Mouse (Mus musculus): ENCODE measurements around the gene Atp6v0a4.

The Atp6v0a4 gene

DNA sequence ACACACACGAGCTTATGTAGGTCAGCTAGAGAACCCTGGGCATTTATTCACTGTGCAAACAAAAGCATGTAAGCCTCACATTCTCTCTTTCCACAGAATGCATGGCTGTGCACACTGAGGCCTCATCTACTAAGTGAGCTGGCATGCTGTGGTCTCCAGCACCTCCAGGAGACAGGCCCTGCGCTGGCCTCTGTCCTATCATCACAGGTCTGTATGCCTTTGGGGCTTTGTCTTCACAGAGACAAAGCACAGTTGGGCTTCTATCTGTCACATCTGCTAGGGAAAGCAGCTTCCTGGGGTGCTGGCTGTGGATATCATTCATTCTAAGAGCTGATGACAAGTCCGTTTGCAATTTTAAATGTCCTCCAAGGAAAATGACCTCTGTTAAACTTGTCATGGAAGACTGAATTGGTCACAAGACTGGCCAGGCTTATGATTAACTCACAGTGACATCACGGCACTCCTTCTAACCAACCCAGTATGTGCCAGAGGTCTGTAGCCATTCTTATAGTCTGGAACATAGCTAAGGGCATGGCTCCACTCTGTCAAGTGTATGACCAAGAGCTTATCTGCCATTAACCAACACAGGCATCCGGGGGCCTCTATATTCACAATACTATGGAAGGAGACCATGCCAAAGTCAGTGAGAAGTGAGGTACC lies 52.1 kb downstream of the Atp6v0a4 start:
- DNase-seq, result no peak

DNA sequence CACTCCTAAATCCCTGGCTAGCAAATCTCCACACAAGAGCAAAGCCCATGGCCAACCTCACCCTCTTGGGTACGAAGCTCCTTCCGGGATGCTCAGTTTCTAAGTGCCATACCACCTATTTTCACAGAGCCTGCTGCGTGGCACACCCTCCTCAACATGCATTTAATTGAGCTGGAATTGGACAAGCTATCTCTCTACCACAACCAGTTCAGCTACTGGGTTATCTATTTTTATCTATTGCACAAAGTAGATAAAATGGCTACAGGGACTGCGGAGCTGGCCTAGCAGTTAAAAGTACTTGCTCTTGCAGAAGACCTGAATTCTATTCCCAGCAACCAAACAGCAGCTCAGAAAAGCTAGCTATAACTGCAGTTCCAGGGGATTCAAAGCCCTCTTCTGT lies 53.1 kb downstream of the Atp6v0a4 start:
- DNase-seq, result no peak

DNA sequence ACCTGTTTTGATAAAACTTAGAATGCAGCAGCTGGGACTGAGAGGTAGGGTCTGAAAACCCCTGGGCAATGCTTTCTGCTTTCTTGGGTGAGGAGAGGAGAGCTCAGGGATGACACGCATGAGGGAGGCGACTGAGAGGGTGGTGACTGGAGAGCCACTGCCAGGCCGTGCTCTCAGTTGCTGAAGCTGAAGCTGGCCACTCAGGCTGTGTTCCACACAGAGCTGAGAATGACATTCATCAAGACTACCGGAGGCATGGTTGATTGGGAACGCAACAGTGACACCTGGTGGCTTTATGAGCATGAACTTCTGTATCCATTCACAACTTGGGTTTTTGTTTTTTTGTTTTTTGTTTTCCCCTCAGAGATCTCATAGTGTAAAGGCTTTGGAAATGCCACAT lies 58.2 kb downstream of the Atp6v0a4 start:
- DNase-seq, result peak; percentile 80 to 81

DNA sequence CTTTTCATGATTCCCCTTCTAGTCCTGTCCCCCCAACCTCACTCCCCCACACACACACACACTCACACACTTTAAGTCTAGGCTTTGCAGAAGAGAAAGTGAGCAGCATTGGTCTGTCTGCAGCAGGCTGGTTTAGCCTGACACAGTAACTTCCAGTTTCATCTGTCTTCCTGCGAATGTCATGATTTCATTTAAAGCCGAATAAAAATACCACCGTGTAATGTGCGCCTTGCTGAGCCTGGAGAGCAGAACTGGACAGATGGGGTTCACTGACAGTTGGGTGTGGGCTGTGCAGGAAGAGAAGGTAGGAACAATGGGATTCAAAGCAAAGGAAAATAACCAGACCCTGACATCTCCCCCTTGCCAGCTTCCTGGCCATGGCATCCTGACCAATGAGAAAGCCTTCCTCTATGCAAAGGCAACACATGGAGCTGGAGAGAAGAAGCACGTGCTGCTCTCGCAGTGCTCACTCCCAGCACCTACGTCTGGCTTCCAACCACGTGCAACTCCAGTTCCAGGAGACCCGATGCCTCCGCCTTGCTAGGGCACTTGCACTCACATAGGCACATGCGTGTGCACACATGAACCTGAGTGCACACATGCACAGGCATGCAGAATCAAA lies 58.8 kb downstream of the Atp6v0a4 start:
- peak; percentile 54 to 64 for DNase-seq

DNA sequence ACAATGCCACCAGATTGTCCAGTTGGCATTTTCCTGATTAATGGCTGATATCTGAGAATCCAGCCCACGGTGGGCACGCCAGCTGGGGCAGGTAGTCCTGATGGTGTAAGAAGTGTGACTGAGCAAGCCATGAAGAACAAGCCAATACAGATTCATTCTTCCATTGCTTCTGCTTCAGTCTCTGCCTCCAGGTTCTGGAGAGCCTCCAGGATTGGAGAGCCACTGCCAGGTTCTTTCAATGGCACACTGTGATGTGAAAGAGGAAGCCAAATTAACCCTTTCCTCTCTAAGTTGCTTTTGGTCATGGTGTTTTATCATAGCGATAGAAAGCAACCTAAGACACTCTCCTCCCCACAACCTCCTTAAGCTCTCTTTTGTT lies 59.3 kb downstream of the Atp6v0a4 start:
- peak; percentile 95 for DNase-seq

DNA sequence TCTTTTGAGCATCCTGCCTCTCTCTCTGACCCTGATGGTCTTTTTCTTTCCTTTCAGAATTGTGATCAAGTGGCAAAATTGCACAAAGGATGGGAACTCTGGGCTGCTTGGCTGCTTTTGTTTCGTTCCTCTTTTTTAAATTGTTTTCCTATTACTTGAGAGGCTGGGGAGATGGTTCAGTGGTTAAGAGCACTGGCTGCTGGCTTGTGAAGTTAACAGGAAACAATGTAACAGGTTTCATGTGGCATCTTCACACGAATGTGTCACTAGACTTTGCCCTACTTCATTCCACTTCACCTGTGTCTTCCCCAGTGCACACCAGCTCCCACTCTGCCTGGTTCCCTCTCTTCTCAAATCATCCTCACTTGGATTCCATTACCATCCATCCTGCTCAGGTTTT lies 59.8 kb downstream of the Atp6v0a4 start:
- peak in 1 of 2 experiments; percentile 13 for DNase-seq

DNA sequence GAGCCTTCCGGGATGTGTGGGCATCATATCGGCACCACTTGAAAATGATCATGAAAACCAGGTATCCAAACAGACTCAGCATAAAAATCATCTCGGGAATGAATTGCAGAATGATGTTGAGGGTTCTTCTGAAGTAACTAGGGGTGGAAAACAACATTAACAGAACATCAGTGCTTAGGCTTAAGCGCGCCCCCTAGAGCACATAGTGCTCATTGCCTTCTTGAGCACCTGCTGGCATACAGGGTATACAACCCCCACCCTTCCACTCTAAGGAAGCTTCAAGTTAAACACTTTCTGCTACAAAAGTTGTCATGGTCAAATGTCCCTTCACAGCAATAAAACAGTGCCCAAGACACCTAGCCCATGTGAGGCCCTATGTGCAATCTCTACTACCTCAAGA lies 65.6 kb downstream of the Atp6v0a4 start:
- no peak for DNase-seq

DNA sequence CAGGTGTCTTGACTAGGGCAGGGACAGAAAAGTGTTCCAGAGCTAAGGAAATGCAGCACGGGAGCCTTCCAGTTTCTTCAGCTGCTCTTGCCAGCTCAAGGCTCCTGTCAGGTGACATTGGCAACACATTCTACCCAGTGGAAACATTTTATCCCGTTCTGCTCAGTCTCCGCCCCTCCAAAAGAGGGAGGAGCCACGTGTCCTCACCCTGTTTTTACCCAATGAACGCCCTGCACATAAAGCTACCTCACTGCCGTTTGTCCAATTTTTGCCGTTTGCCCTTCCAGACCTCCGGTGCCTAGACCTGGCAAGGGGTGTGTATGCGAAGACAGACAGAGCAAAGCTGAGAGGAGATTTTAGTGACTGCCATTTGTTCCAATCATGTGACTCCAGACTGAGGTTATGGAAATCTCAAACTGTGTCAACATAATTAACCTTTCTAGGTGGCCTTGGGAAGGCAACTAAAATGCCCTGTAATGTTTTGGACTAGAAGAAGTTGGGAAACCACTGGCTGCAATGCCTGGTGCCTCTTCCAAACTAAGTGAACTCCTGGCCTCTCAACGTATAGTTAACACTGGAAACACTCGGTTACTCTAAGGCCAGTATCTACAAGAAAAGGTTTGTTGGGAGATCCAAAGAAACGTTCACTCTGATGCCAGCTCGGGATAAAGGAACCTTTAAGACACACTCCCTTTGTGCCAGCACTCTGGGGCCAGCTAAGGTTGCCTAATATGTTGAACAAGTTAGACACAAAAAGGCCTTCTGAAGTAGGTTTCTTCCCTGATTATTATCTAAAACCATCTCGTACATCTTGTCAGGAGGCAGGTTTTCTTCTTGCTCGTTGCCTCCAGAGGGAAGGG lies 68.7 kb downstream of the Atp6v0a4 start:
- peak; percentile 11 to 36 for DNase-seq

DNA sequence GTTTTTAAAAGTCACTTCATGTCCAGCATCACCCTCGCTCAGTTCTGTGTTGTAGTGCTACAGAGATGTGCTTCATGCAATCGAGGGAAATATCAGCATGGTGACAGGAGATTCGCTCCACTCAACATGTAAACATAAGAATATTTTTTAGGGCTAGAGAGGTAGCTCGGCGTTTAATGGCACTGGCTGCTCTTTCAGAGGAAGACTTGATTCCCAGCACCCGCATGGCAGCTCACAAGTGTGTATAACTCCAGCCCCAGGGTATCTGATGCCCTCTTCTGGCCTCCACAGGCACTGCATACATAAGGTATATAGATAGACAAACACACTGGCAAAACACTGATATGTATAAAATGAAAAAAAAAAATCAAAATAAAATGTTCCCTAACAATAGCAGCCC lies 74.8 kb downstream of the Atp6v0a4 start:
- DNase-seq, result no peak

DNA sequence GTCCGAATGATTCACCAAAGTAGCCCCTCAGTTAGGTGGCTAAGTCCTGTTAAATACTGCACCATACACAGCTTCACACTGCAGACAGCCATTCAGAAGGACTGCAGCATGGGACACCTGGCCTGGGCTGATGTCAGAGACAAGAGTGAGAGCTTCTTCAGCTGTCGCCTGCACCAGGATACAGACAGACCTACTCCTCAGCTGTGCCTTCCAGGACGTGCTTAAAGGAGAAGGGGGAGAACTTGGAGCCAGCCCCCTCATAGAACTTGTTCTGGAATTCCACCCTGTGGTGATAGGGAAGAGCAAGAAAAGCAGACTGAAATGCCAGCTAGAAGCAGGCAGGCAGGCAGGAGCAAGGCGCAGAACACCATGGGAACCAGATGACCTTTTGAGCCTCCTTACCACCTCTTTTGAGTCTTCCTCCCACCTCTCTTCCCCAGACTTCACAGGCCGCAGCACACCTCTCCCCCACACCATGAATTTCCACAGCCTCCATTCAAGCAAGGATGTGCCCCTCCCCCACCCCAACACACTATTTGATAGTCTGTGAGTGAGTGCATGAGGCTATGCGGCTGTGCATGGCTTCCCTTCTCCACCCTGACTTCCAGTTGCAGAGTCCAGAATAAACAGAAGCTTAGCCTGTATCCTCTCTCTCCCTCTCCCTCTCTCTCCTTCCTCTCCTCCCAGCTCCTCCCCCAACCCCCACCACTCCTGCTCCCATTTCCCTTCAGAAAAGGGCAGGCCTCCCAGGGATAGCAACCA lies 75.4 kb downstream of the Atp6v0a4 start:
- peak in 1 of 2 experiments; percentile 10 for DNase-seq

DNA sequence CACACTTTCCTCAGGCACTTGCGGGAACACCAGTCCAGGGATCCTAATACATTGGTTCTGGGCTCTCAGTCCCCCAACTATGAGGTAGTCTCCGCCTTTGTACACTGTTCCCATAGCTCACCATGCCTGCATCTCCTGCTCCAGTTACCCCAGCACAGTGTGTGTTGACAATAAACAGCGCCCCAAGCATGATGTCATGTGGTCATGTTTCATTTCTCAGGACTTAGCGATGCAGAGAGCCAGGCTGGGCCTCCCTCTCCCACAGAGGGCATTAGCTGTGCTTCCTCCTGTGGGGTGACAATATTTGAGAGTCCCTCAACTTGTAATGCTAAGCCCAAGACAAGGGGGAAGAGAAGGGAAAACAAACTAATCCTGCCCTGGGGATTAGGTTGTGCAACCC lies 76.4 kb downstream of the Atp6v0a4 start:
- DNase-seq, result no peak

DNA sequence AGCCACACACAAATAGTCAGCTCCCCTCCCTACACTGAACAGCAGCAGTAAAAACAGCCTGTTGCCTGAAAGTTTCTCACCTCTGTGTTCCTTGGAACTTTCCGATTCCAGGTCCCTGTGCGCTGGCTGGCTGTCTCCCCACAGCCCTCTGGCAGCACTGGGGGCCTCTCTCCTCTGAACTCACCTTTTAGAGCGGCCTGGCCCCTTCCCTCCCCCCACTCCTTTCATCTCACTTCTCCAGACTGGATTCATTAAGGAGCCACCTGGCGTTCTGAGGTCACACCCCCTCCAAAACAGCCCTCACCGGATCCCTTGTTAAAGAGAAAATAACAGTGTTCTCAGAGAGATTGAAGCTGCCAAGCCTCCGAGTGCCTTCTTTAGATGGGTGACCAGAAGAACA lies 77.5 kb downstream of the Atp6v0a4 start, which contains the start of gene Svopl:
Gene Svopl, minus strand, starts transcription at position 159 of the 400 bp plus-strand sequence.
- no peak for DNase-seq

DNA sequence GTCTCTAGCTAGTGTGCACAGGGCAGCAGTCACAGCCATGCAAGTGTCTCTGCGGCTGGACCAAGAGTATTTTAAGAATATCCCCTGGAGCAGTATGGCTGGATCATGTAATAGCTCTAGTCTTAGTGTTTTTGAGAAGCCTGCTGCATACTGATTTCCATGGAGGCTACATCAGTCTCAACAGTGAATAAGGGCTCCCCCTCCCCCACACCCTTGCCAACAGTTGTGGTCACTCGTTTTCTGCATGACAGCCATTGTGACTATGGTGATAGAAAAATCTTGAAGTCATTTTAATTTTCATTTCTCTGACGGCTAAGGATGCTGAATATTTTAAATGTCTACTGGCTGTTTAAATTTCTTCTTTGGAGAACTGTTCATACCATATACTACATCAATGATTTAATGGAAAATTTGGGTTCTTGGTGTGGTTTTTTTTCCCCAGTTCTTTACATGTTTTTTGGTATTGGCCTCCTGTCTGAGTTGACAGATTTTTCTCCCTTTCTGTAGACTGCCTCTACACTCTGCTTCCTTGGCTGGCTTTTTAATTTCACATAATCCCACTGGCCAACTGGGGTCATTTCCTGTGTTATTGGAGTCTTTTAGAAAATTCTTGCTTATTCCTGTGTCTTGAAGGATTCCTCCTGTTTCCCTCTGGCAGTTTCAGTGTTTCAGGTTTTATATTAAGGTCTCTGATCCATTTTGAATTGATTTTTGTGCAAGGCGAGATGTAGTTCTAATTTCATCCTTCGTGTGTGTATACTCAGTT lies 91.4 kb downstream of the Atp6v0a4 start:
- DNase-seq, result peak in 1 of 2 experiments; percentile 16

DNA sequence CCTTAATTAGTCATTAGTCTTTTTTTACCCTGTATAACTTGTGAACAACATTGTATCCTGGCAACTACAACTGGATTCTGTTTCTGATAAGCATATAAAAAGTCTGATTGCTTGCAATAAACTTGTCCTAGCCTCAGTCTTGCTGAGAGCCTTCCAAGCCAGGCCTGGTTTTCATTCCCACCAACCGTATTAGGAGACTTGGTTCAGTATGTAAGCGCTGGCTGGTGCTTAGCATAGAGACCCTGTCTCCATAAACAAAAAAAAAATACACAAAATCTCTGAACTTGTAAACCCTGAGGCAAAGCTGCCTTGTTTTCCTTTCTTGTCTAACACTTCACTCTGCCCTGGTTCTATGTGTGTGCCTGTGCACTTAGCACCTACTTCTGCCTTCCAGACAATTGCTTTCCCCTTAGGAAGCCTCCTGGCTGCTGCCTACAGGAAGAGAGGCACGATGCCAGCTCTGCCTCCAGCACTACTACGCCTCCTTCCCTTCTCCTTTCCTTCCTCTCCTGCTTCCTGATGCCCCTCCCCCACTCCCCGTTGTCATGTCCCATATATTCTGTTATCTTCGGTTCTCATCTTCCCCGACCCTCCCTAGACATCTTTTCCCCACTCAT lies 92.4 kb downstream of the Atp6v0a4 start:
- DNase-seq, result peak; percentile 39 to 41

DNA sequence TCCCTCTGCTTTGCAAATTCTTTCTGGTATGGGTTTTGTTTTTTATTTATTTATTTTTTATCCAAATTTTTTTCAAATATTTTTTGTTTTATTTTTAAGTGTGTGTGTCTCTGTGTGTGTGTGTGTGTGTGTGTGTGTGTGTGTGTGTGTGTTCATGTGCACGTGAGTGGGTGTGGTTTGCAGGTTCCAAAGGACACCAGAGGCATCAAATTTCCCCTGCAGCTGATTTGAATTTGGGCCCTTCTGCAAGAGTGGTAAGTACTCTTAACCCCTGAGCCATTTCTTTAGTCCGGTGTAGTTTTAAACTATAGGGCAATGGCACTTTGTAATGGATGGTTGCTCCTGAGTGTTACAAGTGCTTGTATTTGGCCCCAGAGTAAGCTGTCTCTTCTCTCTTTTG lies 96.2 kb downstream of the Atp6v0a4 start:
- no peak for DNase-seq

DNA sequence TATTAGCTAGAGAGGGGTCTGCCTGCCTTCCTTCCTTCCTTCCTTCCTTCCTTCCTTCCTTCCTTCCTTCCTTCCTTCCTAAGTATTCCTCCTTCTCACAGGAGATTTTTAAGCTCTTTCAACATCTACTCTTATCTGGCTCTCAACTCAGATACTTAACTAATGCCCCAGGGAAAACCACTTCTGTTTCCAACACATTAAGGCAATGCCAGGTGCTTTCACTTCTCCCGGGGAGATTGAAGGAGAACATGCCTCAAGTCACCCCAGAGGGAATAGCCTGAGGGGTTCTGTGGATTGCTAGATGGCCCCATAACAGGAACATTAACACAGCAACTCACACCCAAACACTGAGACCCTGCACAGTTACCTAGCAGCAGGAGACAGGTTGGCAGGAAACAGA lies 96.6 kb downstream of the Atp6v0a4 start:
- no peak for DNase-seq

DNA sequence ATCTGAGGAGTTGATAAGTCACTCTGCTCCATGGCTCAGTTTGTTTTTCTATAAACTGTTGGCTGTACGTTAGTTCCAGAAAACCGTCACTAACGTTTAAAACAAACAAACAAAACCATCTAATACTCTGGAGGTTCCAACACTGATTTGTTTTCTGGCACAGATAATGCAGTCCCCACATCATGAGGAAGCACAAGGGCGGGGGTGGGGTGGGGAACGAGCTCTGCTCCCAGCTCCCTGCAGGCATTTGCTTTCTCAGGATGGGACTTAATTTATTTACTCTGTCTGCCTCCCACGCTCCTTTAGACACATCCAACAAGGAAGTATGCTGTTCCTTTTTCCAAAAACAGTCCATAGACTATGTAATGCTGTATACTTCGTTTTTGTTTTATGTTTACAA lies 101.1 kb downstream of the Atp6v0a4 start:
- DNase-seq, result no peak

DNA sequence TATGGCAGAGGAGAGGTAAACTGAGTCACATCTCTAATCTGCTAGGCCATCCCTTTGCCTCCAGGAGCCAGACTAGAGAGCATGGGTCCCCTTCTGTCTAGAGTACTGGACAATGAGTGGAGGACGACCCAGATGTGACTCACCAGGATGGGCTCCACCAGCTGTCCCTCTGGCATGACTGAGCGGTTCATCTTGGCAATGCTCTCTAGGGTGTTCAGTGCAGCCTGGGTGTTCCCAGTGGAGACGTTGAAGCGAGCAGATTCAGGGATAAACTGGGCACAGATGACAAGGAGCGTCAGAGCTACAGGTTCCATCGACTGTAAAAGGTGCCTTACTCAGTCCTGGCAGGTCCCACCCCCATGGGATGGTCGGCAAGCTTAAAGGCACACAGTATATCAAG lies 103.0 kb downstream of the Atp6v0a4 start:
- DNase-seq, result peak in 1 of 2 experiments; percentile 16

DNA sequence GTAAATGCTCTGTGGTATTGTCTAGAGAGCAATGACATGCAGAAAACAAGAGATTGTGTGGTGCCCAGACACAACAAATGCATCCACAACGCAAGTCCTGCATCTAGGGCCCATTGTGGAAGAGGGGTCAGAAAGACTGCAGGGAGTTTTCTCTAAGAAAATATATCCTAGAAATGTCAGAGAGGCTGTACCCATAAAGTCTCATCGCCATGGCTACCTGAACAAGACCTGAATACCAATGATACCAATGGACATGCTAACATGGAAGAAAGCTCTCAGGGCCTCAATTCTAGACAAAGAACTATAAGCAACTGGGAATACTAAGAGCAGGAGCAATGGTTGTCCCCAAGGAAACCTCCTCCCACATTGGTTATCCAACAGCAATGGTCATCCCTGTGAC lies 111.6 kb downstream of the Atp6v0a4 start:
- no peak for DNase-seq

DNA sequence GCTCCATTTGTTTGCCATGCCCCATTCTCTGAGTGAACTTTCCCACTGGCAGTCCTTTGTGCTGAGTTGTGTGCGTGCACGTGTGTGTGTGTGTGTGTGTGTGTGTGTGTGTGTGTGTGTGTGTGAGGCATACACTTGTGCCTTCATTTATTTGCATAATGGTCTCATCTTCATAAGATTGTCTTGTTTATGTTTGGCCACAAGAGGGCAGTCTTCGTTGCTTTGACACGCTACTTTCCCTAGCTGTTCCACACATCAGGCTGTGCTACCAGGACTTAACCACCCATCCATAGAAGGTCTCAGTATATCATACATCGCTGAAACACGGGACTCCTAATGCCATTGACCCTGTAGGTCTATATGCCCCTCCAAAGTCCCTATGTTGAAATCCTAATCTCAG lies 116.9 kb downstream of the Atp6v0a4 start:
- DNase-seq, result peak; percentile 77 to 84

All from cerebellum, postnatal 10 days (tissue).